In the genomic region with DNA sequence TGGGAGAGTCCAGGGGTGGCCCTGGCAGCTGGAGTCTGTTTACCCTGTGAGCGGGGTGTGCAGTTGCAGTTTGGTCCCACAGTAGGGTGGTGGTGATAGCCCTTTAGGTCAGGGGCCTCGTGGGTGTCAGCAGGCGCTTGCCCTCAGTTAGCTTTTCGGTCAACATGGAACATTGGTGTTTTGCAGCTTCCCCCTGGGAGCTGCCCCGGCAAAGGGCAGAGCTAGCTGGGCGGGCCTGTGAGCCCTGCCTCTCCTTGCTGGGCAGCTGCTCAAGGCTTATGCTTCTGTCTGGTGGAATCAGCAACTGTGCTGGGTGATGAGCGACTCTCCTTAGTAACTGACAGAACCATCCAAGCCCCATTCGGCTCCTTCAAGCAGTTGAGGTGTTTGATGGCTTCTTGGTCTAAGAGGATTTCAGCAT, we compare ENCODE assay signal across 13 mouse cellular contexts.
A peak's percentile ranks its signal among the peaks of the same experiment; 100 is the strongest.
DNase-seq lines count a peak whose midpoint lies in the region; ATAC-seq and TF ChIP-seq lines count a peak whose summit lies in the region.
"Had no signal": no experiment of that assay in that cellular context is flagged by ENCODE, and none has a peak within 500 bp of the region (broad histone marks: within the 10 kb centered on the region; RNA-seq: fewer than 3 reads in every experiment).

No protein-coding gene starts in this region.

- ATAC-seq in heart, postnatal 0 days (ENCODE audit: insufficient read depth, low read depth), result no peak

- 0 out of 2 replicates have a peak overlapping the region, but pooled peaks have one; percentile 3 for H3K9ac ChIP-seq in heart, postnatal 0 days (replicated peaks; ENCODE audit: low read depth, low read length)
- H3K9ac ChIP-seq: embryonic facial prominence, embryonic 15.5 days; lung, embryonic 14.5 days had no signal

- H3K4me3 ChIP-seq in heart, postnatal 0 days (ENCODE audit: low read depth, low read length), result no peak overlapping the region
- H3K4me3 ChIP-seq: embryonic facial prominence, embryonic 15.5 days had no signal

- WGBS in heart, postnatal 0 days, result 53% methylated on average over 8 of the region's 8 CpGs

- TF ChIP-seq EP300 in heart, postnatal 0 days (IDR thresholded peaks at IDR 0.05; ENCODE audit: low read depth), result no peak

- peak; percentile 50 for DNase-seq in gastrocnemius, postnatal 25 days
- no peak for DNase-seq in gastrocnemius, adult 8-10 months (ENCODE audit: low spot score in 2 of 2)
- peak; percentile 36 for DNase-seq in lung, postnatal 10 days
- no peak for DNase-seq in lung, postnatal 14 days
- no peak for DNase-seq in heart, postnatal 0 days (ENCODE audit: low spot score)
- DNase-seq in retina, embryonic 14.5 days (ENCODE audit: low spot score), result peak; percentile 54
- DNase-seq in layer of hippocampus, adult 18-20 months (ENCODE audit: low spot score in 2 of 2), result no peak
- DNase-seq in right cerebral cortex, adult 18-20 months, result no peak
- DNase-seq: cerebellum, adult 2 months; layer of hippocampus, postnatal 36 days had no signal

- H3K4me2 ChIP-seq in heart, postnatal 0 days (ENCODE audit: low read depth, low read length), result no peak overlapping the region
- H3K4me2 ChIP-seq: embryonic facial prominence, embryonic 15.5 days; lung, embryonic 14.5 days had no signal

- H3K27ac ChIP-seq in heart, postnatal 0 days (ENCODE audit: low read depth), result no peak overlapping the region
- H3K27ac ChIP-seq: embryonic facial prominence, embryonic 15.5 days had no signal

- H3K36me3 ChIP-seq in heart, postnatal 0 days (replicated peaks; ENCODE audit: control insufficient read depth, insufficient read depth, low read length), result no peaks in the 10 kb centered on the region
- H3K36me3 ChIP-seq: embryonic facial prominence, embryonic 15.5 days had no signal

- no peaks in the 10 kb centered on the region for H3K9me3 ChIP-seq in heart, postnatal 0 days (replicated peaks; ENCODE audit: control insufficient read depth, low read length)
- H3K9me3 ChIP-seq: embryonic facial prominence, embryonic 15.5 days had no signal

- H3K4me1 ChIP-seq in heart, postnatal 0 days (ENCODE audit: control insufficient read depth, insufficient read depth), result peaks cover 28% of the 10 kb centered on the region

- H3K27me3 ChIP-seq in heart, postnatal 0 days (ENCODE audit: control insufficient read depth, insufficient read depth, low read length), result no peaks in the 10 kb centered on the region
- H3K27me3 ChIP-seq: CH12.LX; embryonic facial prominence, embryonic 15.5 days had no signal

- TF ChIP-seq CTCF in heart, postnatal 0 days (IDR thresholded peaks at IDR 0.05; ENCODE audit: low read depth), result no peak

Comparison
In these comparisons a context has a peak if more than half of its experiments do, and no peak if none do; other contexts are left out.
1. DNase-seq: peak in gastrocnemius, postnatal 25 days (single experiment), lung, postnatal 10 days (single experiment) and retina, embryonic 14.5 days (single experiment); none in gastrocnemius, adult 8-10 months (0 of 2), lung, postnatal 14 days (single experiment), heart, postnatal 0 days (single experiment), layer of hippocampus, adult 18-20 months (0 of 2) and right cerebral cortex, adult 18-20 months (single experiment).